Mouse (Mus musculus) C2C12 (cell line): Measurements from ENCODE around the gene Psmd5. TPM values are rescaled to one million over a fixed set of nuclear protein-coding genes. Genes with fewer than 3 reads are reported as not detected.

Experiments
- H3K27me3 ChIP-seq: one replicate; pipeline ENCODE4 v1.6.1; 2011; ENCODE audit not compliant: control insufficient read depth, insufficient read depth, insufficient read length
- H3K36me3 ChIP-seq: one replicate; pipeline ENCODE4 v1.6.1; 2011; ENCODE audit not compliant: control insufficient read depth, insufficient read depth
- H3K4me3 ChIP-seq: one replicate; pipeline ENCODE4 v1.5.1; 2011; ENCODE audit warnings: mild to moderate bottlenecking, control low read depth; ENCODE audit not compliant: poor library complexity, insufficient read depth, severe bottlenecking
- H3K79me2 ChIP-seq: one replicate; pipeline ENCODE4 v1.6.1; 2011; ENCODE audit not compliant: control insufficient read depth, insufficient read depth
- H3K79me3 ChIP-seq: one replicate; pipeline ENCODE4 v1.6.1; 2011; ENCODE audit warnings: low read depth, control low read depth
- H3ac ChIP-seq: one replicate; pipeline ENCODE3; 2011; ENCODE audit warnings: low read depth; ENCODE audit not compliant: control insufficient read depth, insufficient read length
- CEBPB ChIP-seq: IDR thresholded peaks from one replicate; pipeline ENCODE4 v1.6.1; 2011; ENCODE audit warnings: low read depth, mild to moderate bottlenecking, control low read depth, moderate library complexity
- CTCF ChIP-seq: IDR thresholded peaks from one replicate; pipeline ENCODE4 v1.5.1; 2011; ENCODE audit not compliant: control insufficient read depth, insufficient read depth, insufficient read length
- FOSL1 ChIP-seq: IDR thresholded peaks from one replicate; pipeline ENCODE4 v1.8.0; 2011; ENCODE audit warnings: mild to moderate bottlenecking, low read length; ENCODE audit not compliant: poor library complexity, insufficient read depth, severe bottlenecking
- MAX ChIP-seq: IDR thresholded peaks from one replicate; pipeline ENCODE4 v1.6.1; 2011; ENCODE audit warnings: mild to moderate bottlenecking, control low read depth
- MYOD1 ChIP-seq: IDR thresholded peaks from one replicate; pipeline ENCODE4 v1.6.1; 2011; ENCODE audit warnings: low read depth; ENCODE audit not compliant: control insufficient read depth, insufficient read length
- MYOG ChIP-seq: IDR thresholded peaks from one replicate; pipeline ENCODE4 v1.6.1; 2011; ENCODE audit not compliant: control insufficient read depth, insufficient read length; ENCODE audit errors: extremely low read depth
- USF1 ChIP-seq: IDR thresholded peaks from one replicate; pipeline ENCODE4 v1.6.1; 2011; ENCODE audit warnings: low read depth, mild to moderate bottlenecking, control low read depth, moderate library complexity
- polyA plus RNA-seq: library from polyadenylated mRNA; unstranded; fragments of >200 nt; fragmentation: generic; extraction: Trizol; gene quantifications from one replicate; pipeline ENCODE4 v1.2.1, GENCODE M21; 2012; ENCODE audit warnings: missing spikeins

The Psmd5 gene
- polyA plus RNA-seq, 1 experiment = 38.2 TPM

GRCm38 (mm10) chr2:34904849-34905542 is 30.2 kb upstream of the Psmd5 start:
- Histone ChIP-seq H3K4me3 (no peak overlapping the region), H3K27me3 (no peaks in the 10 kb centered on the region), H3ac (no peak overlapping the region), H3K36me3 (peaks cover 46% of the 10 kb centered on the region), H3K79me2 (no peaks in the 10 kb centered on the region), H3K79me3 (no peaks in the 10 kb centered on the region)
- TF ChIP-seq MYOD1 = peak; percentile 33
- no peak for TF ChIP-seq CEBPB
- no peak for TF ChIP-seq MYOG
- TF ChIP-seq USF1 = peak; percentile 57
- no peak for TF ChIP-seq FOSL1

GRCm38 (mm10) chr2:34903652-34904405 is 29.1 kb upstream of the Psmd5 start:
- TF ChIP-seq CTCF = no peak
- no peak for TF ChIP-seq MYOG
- TF ChIP-seq MYOD1 = no peak
- TF ChIP-seq FOSL1 = no peak
- TF ChIP-seq CEBPB = no peak
- TF ChIP-seq MAX = no peak
- TF ChIP-seq USF1 = no peak
- Histone ChIP-seq H3K79me3 (no peaks in the 10 kb centered on the region), H3K36me3 (peaks cover 44% of the 10 kb centered on the region), H3K4me3 (no peak overlapping the region), H3K79me2 (no peaks in the 10 kb centered on the region), H3ac (no peak overlapping the region), H3K27me3 (no peaks in the 10 kb centered on the region)

GRCm38 (mm10) chr2:34903191-34903590 is 28.4 kb upstream of the Psmd5 start:
- Histone ChIP-seq H3K36me3 (peaks cover 46% of the 10 kb centered on the region), H3K4me3 (no peak overlapping the region), H3ac (no peak overlapping the region), H3K79me3 (no peaks in the 10 kb centered on the region), H3K27me3 (no peaks in the 10 kb centered on the region), H3K79me2 (no peaks in the 10 kb centered on the region)
- TF ChIP-seq CEBPB (no peak), USF1 (no peak), MYOD1 (no peak), MAX (no peak), FOSL1 (no peak), CTCF (no peak), MYOG (no peak)

- Histone ChIP-seq H3K27me3 (no peaks in the 10 kb centered on the region), H3K79me2 (no peaks in the 10 kb centered on the region), H3ac (no peak overlapping the region), H3K36me3 (peaks cover 46% of the 10 kb centered on the region), H3K4me3 (no peak overlapping the region), H3K79me3 (no peaks in the 10 kb centered on the region)
- TF ChIP-seq MYOD1 = no peak
- no peak for TF ChIP-seq MYOG
- TF ChIP-seq USF1 = no peak
Observed at GRCm38 (mm10) chr2:34902731-34903130, 28.0 kb upstream of the Psmd5 start.

- H3K4me3 ChIP-seq = no peak overlapping the region
- H3ac ChIP-seq = no peak overlapping the region
- no peaks in the 10 kb centered on the region for H3K79me3 ChIP-seq
- H3K27me3 ChIP-seq = no peaks in the 10 kb centered on the region
- no peaks in the 10 kb centered on the region for H3K79me2 ChIP-seq
- no peak for TF ChIP-seq MAX
- TF ChIP-seq CEBPB = no peak
- peaks cover 46% of the 10 kb centered on the region for H3K36me3 ChIP-seq
Observed at GRCm38 (mm10) chr2:34901726-34902125, 27.0 kb upstream of the Psmd5 start.

- TF ChIP-seq USF1 = no peak
- TF ChIP-seq MAX = no peak
- no peak for TF ChIP-seq MYOG
- no peak for TF ChIP-seq MYOD1
- TF ChIP-seq FOSL1 = no peak
- TF ChIP-seq CTCF = no peak
- no peak for TF ChIP-seq CEBPB
- peaks cover 46% of the 10 kb centered on the region for H3K36me3 ChIP-seq
- H3ac ChIP-seq = no peak overlapping the region
- H3K4me3 ChIP-seq = no peak overlapping the region
- no peaks in the 10 kb centered on the region for H3K79me3 ChIP-seq
- H3K79me2 ChIP-seq = no peaks in the 10 kb centered on the region
- no peaks in the 10 kb centered on the region for H3K27me3 ChIP-seq
Observed at GRCm38 (mm10) chr2:34900412-34900811, 25.6 kb upstream of the Psmd5 start.
